Mouse (Mus musculus): ENCODE data around the gene 6430571L13Rik. TPM values are rescaled to one million over a fixed set of nuclear protein-coding genes. Genes with fewer than 3 reads are reported as not detected.
"Not testable (repeated sequence)": the region's sequence is repeated elsewhere in the genome, so short reads cannot be mapped to it uniquely, and the experiment has no call there.

6430571L13Rik gene
- total RNA-seq, 2 experiments from 2014 or later: not detected

- not testable (repeated sequence) for ATAC-seq (ENCODE audit: poor library complexity, severe bottlenecking)
Measured at GRCm38 (mm10) chr9:107306673-107307072, 33.7 kb upstream of the 6430571L13Rik start.

- ATAC-seq (ENCODE audit: poor library complexity, severe bottlenecking): 0 out of 2 replicates have a peak, but pooled peaks have one; percentile 19
Measured at GRCm38 (mm10) chr9:107307099-107307872, 33.1 kb upstream of the 6430571L13Rik start.

GRCm38 (mm10) chr9:107307886-107308285 lies 32.5 kb upstream of the 6430571L13Rik start:
- ATAC-seq (ENCODE audit: poor library complexity, severe bottlenecking): no peak

GRCm38 (mm10) chr9:107308346-107309000 lies 31.9 kb upstream of the 6430571L13Rik start:
- ATAC-seq (ENCODE audit: poor library complexity, severe bottlenecking): no peak

GRCm38 (mm10) chr9:107309171-107309570 lies 31.2 kb upstream of the 6430571L13Rik start:
- ATAC-seq (ENCODE audit: poor library complexity, severe bottlenecking): no peak

- no peak for ATAC-seq (ENCODE audit: poor library complexity, severe bottlenecking)
Measured at GRCm38 (mm10) chr9:107309600-107309999, 30.8 kb upstream of the 6430571L13Rik start.

GRCm38 (mm10) chr9:107312811-107313584 lies 27.4 kb upstream of the 6430571L13Rik start:
- ATAC-seq (ENCODE audit: poor library complexity, severe bottlenecking): peak; percentile 92

- no peak for ATAC-seq (ENCODE audit: poor library complexity, severe bottlenecking)
Measured at GRCm38 (mm10) chr9:107313926-107314325, 26.5 kb upstream of the 6430571L13Rik start.

- ATAC-seq (ENCODE audit: poor library complexity, severe bottlenecking): no peak
Measured at GRCm38 (mm10) chr9:107315791-107316190, 24.6 kb upstream of the 6430571L13Rik start.

GRCm38 (mm10) chr9:107322461-107323050 lies 17.8 kb upstream of the 6430571L13Rik start:
- no peak for ATAC-seq (ENCODE audit: poor library complexity, severe bottlenecking)

- ATAC-seq (ENCODE audit: poor library complexity, severe bottlenecking): peak; percentile 56
Measured at GRCm38 (mm10) chr9:107323558-107323957, 16.8 kb upstream of the 6430571L13Rik start.

- no peak for ATAC-seq (ENCODE audit: poor library complexity, severe bottlenecking)
Measured at GRCm38 (mm10) chr9:107324799-107325561, 15.4 kb upstream of the 6430571L13Rik start.

GRCm38 (mm10) chr9:107325904-107326303 lies 14.5 kb upstream of the 6430571L13Rik start:
- no peak for ATAC-seq (ENCODE audit: poor library complexity, severe bottlenecking)

GRCm38 (mm10) chr9:107327879-107328620 lies 12.4 kb upstream of the 6430571L13Rik start:
- no peak for ATAC-seq (ENCODE audit: poor library complexity, severe bottlenecking)

GRCm38 (mm10) chr9:107330791-107331190 lies 9.6 kb upstream of the 6430571L13Rik start:
- no peak for ATAC-seq (ENCODE audit: poor library complexity, severe bottlenecking)

GRCm38 (mm10) chr9:107333686-107334085 lies 6.7 kb upstream of the 6430571L13Rik start:
- no peak for ATAC-seq (ENCODE audit: poor library complexity, severe bottlenecking)

- ATAC-seq (ENCODE audit: poor library complexity, severe bottlenecking): 0 out of 2 replicates have a peak, but pooled peaks have one; percentile 10
Measured at GRCm38 (mm10) chr9:107334356-107334755, 6.0 kb upstream of the 6430571L13Rik start.

GRCm38 (mm10) chr9:107335046-107335445 lies 5.4 kb upstream of the 6430571L13Rik start:
- no peak for ATAC-seq (ENCODE audit: poor library complexity, severe bottlenecking)

- peak; percentile 63 for ATAC-seq (ENCODE audit: poor library complexity, severe bottlenecking)
Measured at GRCm38 (mm10) chr9:107335909-107336308, 4.5 kb upstream of the 6430571L13Rik start.

Measured in megakaryocyte, adult 5-6 weeks (primary cell).